Mouse (Mus musculus) MEL (cell line): ENCODE measurements around the gene Evc2. TPM values are rescaled to one million over a fixed set of nuclear protein-coding genes. Genes with fewer than 3 reads are reported as not detected.

Experiments used
- polyA plus RNA-seq, 2 experiments: library from polyadenylated mRNA; stranded (reverse) in 1 of 2; unstranded in 1 of 2; fragments of >175 nt in 1 of 2; fragments of >200 nt in 1 of 2; gene quantifications; 2 replicates each; pipeline versions ENCODE4 v1.2.1 to v1.2.4; 2012; ENCODE audit warnings: low replicate concordance in 2 of 2, low read depth in 1 of 2; ENCODE audit not compliant: insufficient read length in 2 of 2, insufficient read depth in 1 of 2, missing spikeins in 1 of 2
- total RNA-seq: library from RNA; depleted of rRNA; stranded (reverse); fragments of 300-350 nt; gene quantifications from 2 replicates; pipeline ENCODE4 v1.2.3, GENCODE M21; 2012; rRNA removed

Evc2 gene
- total and polyA plus RNA-seq, 3 experiments, result not detected

Other genes with a start within 250 kb of the Evc2 start
- gene Crmp1, start 96.6 kb upstream of the Evc2 start, total RNA-seq, result not detected in 2 replicates
- gene Crmp1, start 96.6 kb upstream of the Evc2 start, polyA plus RNA-seq, result not detected
- not detected in 2 replicates for gene Evc, start 1.6 kb upstream of the Evc2 start, total RNA-seq
- gene Evc, start 1.6 kb upstream of the Evc2 start, polyA plus RNA-seq, result not detected